Mouse (Mus musculus): ENCODE data around the gene B4galnt1.

B4galnt1 gene

GRCm38 (mm10) chr10:127197505-127198110, 32.6 kb downstream of the B4galnt1 start:
- ChIA-PET POLR2A (interaction anchor here in 3 of 4 experiments (0.6 to 7.9 kb wide), 18 partner anchors 9 to 144 kb away, joined by 3 to 71 read pairs (median 4); partner anchors contain the start of genes Pip4k2c (in 3 of the 3), Gli1 (in 1 of the 3), Mars (in 1 of the 3) and Slc26a10 (in 1 of the 3)), CTCF (interaction anchor here in 2 of 4 experiments (0.6 to 1.9 kb wide), 3 partner anchors 13 to 469 kb away, joined by 3 to 6 read pairs (median 3); no protein-coding TSS in a partner anchor)

- CTCF ChIA-PET, result interaction anchor here in 1 of 4 experiments (0.7 to 1.1 kb wide), 2 partner anchors 21 to 84 kb away, joined by 3 read pairs; no protein-coding TSS in a partner anchor
- POLR2A ChIA-PET, result interaction anchor here in 3 of 4 experiments (1.0 to 7.9 kb wide), 13 partner anchors 8 to 97 kb away, joined by 3 to 71 read pairs (median 4); partner anchors contain the start of genes Pip4k2c (in 3 of the 3), Arhgef25 (in 1 of the 3) and Slc26a10 (in 1 of the 3)
Observed at GRCm38 (mm10) chr10:127198492-127198891, 33.5 kb downstream of the B4galnt1 start.

- CTCF ChIA-PET, result interaction anchor here in 1 of 4 experiments (0.7 to 1.1 kb wide), 2 partner anchors 22 to 83 kb away, joined by 3 read pairs; no protein-coding TSS in a partner anchor
- POLR2A ChIA-PET, result interaction anchor here in 2 of 4 experiments (1.0 to 7.9 kb wide), 8 partner anchors 9 to 79 kb away, joined by 3 to 71 read pairs (median 4); partner anchors contain the start of genes Pip4k2c (in 2 of the 2) and Arhgef25 (in 1 of the 2)
Observed at GRCm38 (mm10) chr10:127199068-127199467, 34.0 kb downstream of the B4galnt1 start.

GRCm38 (mm10) chr10:127199474-127199873, 34.4 kb downstream of the B4galnt1 start:
- CTCF ChIA-PET, result interaction anchor here in 1 of 4 experiments (1.1 kb wide), 1 partner anchor 22 kb away, joined by 3 read pairs; no protein-coding TSS in a partner anchor
- POLR2A ChIA-PET, result interaction anchor here in 2 of 4 experiments (1.0 to 7.9 kb wide), 7 partner anchors 9 to 135 kb away, joined by 3 to 71 read pairs (median 4); partner anchors contain the start of genes Pip4k2c (in 2 of the 2) and Arhgef25 (in 1 of the 2)

GRCm38 (mm10) chr10:127200279-127200678, 35.3 kb downstream of the B4galnt1 start:
- ChIA-PET CTCF (interaction anchor here in 2 of 4 experiments (0.5 to 0.6 kb wide), 2 partner anchors 214 to 1073 kb away, joined by 4 to 6 read pairs; no protein-coding TSS in a partner anchor), POLR2A (interaction anchor here in 2 of 4 experiments (1.0 to 7.9 kb wide), 4 partner anchors 10 to 134 kb away, joined by 3 to 71 read pairs (median 22); partner anchors contain the start of gene Pip4k2c (in 2 of the 2))

GRCm38 (mm10) chr10:127203106-127203505, 38.1 kb downstream of the B4galnt1 start:
- ChIA-PET CTCF (interaction anchor here in 1 of 4 experiments (1.0 kb wide), 1 partner anchor 82 kb away, joined by 3 read pairs; the partner anchor contains the start of gene Os9), POLR2A (interaction anchor here in 3 of 4 experiments (0.6 to 7.9 kb wide), 12 partner anchors 7 to 388 kb away, joined by 3 to 71 read pairs (median 5); partner anchors contain the start of genes Pip4k2c (in 3 of the 3) and Slc26a10 (in 1 of the 3))

- ChIA-PET POLR2A (interaction anchor here in 3 of 4 experiments (0.7 to 2.2 kb wide), 9 partner anchors 10 to 52 kb away, joined by 3 to 14 read pairs (median 5); no protein-coding TSS in a partner anchor), CTCF (no interaction called here)
Observed at GRCm38 (mm10) chr10:127204589-127204988, 39.6 kb downstream of the B4galnt1 start.

- ChIA-PET CTCF (interaction anchor here in 3 of 4 experiments (0.6 to 1.2 kb wide), 3 partner anchors 18 to 1476 kb away, joined by 4 to 8 read pairs (median 8); partner anchors contain the start of gene Slc26a10 (in 1 of the 3)), POLR2A (interaction anchor here in 2 of 4 experiments (0.6 to 1.0 kb wide), 2 partner anchors 11 to 15 kb away, joined by 3 read pairs; no protein-coding TSS in a partner anchor)
Observed at GRCm38 (mm10) chr10:127205373-127205772, 40.3 kb downstream of the B4galnt1 start.

- ChIA-PET POLR2A (interaction anchor here in 3 of 4 experiments (0.6 to 5.0 kb wide), 49 partner anchors 8 to 828 kb away, joined by 3 to 71 read pairs (median 5); partner anchors contain the start of genes Arhgef25 (in 2 of the 3), Dctn2 (in 1 of the 3) and Os9 (in 1 of the 3)), CTCF (interaction anchor here in 3 of 4 experiments (0.6 to 1.5 kb wide), 6 partner anchors 22 to 202 kb away, joined by 3 to 4 read pairs (median 3); no protein-coding TSS in a partner anchor)
Observed at GRCm38 (mm10) chr10:127208921-127209320, 43.9 kb downstream of the B4galnt1 start.

GRCm38 (mm10) chr10:127209928-127210570, 45.0 kb downstream of the B4galnt1 start:
- ChIA-PET POLR2A (interaction anchor here in 3 of 4 experiments (0.9 to 5.0 kb wide), 35 partner anchors 8 to 433 kb away, joined by 3 to 71 read pairs (median 7); partner anchors contain the start of genes Arhgef25 (in 2 of the 3), Mars (in 2 of the 3), Kif5a (in 1 of the 3) and Os9 (in 1 of the 3)), CTCF (interaction anchor here (0.6 to 1.2 kb wide), 6 partner anchors 18 to 1042 kb away, joined by 3 to 5 read pairs (median 3); no protein-coding TSS in a partner anchor)

GRCm38 (mm10) chr10:127210961-127211405, 46.0 kb downstream of the B4galnt1 start:
- ChIA-PET CTCF (interaction anchor here in 3 of 4 experiments (0.5 to 1.6 kb wide), 14 partner anchors 19 to 153 kb away, joined by 3 to 12 read pairs (median 3); partner anchors contain the start of genes Arhgap9 (in 1 of the 3) and Slc26a10 (in 1 of the 3)), POLR2A (interaction anchor here (0.5 to 5.0 kb wide), 74 partner anchors 9 to 1014 kb away, joined by 3 to 71 read pairs (median 4); partner anchors contain the start of genes Mars (in 3 of the 4), Arhgef25 (in 2 of the 4), Arhgap9 (in 1 of the 4) and B4galnt1 (in 1 of the 4))

GRCm38 (mm10) chr10:127211414-127211854, 46.4 kb downstream of the B4galnt1 start, which contains the start of gene Pip4k2c:
Pip4k2c (minus strand) TSS chr10:127211585.
- ChIA-PET CTCF (interaction anchor here (0.5 to 1.6 kb wide), 18 partner anchors 9 to 326 kb away, joined by 3 to 12 read pairs (median 3); partner anchors contain the start of genes Arhgap9 (in 1 of the 4) and Slc26a10 (in 1 of the 4)), POLR2A (interaction anchor here (0.5 to 5.0 kb wide), 86 partner anchors 9 to 1014 kb away, joined by 3 to 71 read pairs (median 4); partner anchors contain the start of genes Mars (in 3 of the 4), Arhgef25 (in 2 of the 4), Gli1 (in 2 of the 4) and Slc26a10 (in 2 of the 4))

- ChIA-PET POLR2A (interaction anchor here in 3 of 4 experiments (1.2 to 3.2 kb wide), 13 partner anchors 10 to 98 kb away, joined by 3 to 18 read pairs (median 9); partner anchors contain the start of gene Mars (in 1 of the 3)), CTCF (interaction anchor here in 1 of 4 experiments (0.7 kb wide), 1 partner anchor 18 kb away, joined by 5 read pairs; no protein-coding TSS in a partner anchor)
Observed at GRCm38 (mm10) chr10:127213272-127213671, 48.2 kb downstream of the B4galnt1 start.

GRCm38 (mm10) chr10:127213704-127214421, 48.8 kb downstream of the B4galnt1 start:
- ChIA-PET POLR2A (interaction anchor here (0.6 to 3.2 kb wide), 37 partner anchors 9 to 847 kb away, joined by 3 to 18 read pairs (median 5); partner anchors contain the start of genes Dctn2 (in 2 of the 4) and Mars (in 1 of the 4)), CTCF (interaction anchor here in 2 of 4 experiments (0.6 to 0.7 kb wide), 3 partner anchors 10 to 34 kb away, joined by 3 to 5 read pairs (median 3); no protein-coding TSS in a partner anchor)

- ChIA-PET POLR2A (interaction anchor here (0.6 to 3.2 kb wide), 39 partner anchors 9 to 1336 kb away, joined by 3 to 18 read pairs (median 5); partner anchors contain the start of gene Dctn2 (in 2 of the 4)), CTCF (interaction anchor here in 3 of 4 experiments (0.6 to 1.1 kb wide), 4 partner anchors 9 to 33 kb away, joined by 3 to 5 read pairs (median 3); no protein-coding TSS in a partner anchor)
Observed at GRCm38 (mm10) chr10:127214422-127214803, 49.4 kb downstream of the B4galnt1 start.

Measured in embryonic stem cell, embryonic (primary cell).